Mouse (Mus musculus): ENCODE results near the gene Rwdd2a.
"Not testable (repeated sequence)": the region's sequence is repeated elsewhere in the genome, so short reads cannot be mapped to it uniquely, and the experiment has no call there.

Rwdd2a gene

DNA sequence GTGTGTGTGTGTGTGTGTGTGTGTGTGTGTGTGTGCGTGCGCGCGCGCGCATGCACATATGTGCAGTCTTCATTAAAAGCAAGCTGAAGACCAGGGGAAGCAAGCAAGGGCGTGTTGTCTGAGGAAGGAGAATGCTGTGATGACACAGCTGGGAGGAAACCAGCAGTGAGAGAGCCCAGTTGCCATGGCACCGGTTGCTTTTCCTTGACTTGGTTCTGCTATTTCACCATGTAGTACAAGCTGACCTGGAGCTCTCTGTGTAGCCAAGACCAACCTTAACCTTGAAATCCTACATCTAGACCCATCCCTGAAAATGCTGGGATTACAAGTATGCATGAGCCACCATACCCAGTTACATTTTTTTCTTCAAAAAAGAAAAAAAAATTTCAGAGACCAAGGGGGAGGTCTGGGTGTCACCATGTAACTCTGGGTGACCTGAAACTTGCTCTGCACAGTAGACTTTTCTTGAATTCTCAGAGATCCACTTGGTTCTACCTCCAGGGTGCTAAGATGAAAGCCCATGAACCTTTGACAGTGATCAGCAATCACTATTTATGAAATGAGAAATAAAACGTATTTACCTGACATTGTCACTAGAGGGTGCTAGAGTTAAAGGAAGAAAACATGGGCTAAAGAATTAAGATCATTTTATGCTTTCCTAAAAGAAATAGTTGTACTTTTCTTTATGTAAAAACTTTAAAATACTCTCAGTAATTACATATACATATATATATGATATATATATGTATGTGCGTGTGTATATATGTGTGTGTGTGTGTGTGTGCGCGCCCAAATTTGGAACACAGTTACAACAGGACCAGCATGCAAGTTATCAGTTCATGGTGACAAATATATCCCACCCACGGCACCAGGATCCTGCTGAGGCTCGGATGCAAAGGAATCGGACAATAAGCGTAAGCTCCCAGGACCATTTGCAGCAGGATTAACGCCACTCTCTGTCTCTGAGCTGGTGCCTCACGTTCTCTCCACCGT, 21.2 kb downstream of the Rwdd2a start:
- peak; percentile 64 to 67 for DNase-seq (ENCODE audit: low spot score in 2 of 2)

DNA sequence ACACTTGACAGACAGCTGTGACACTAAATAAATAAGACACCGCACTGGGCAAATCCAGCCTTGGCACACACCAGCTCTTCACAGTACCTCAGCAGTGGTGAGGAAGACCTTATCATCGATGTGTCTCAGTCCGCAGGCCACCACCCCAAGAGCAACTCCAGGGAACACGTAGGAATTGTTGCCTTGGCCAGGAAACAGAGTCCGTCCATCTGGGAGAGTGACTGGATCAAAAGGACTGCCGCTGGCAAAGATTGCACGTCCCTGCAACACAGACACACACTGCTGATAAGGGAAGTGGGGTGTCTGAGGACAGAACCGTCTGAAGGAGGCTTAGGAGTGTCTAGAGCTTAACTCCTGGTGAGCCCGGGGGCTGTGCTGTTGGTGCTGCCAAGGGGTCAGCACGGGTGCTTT, 22.6 kb downstream of the Rwdd2a start:
- not testable (repeated sequence) for DNase-seq (ENCODE audit: low spot score in 2 of 2)

DNA sequence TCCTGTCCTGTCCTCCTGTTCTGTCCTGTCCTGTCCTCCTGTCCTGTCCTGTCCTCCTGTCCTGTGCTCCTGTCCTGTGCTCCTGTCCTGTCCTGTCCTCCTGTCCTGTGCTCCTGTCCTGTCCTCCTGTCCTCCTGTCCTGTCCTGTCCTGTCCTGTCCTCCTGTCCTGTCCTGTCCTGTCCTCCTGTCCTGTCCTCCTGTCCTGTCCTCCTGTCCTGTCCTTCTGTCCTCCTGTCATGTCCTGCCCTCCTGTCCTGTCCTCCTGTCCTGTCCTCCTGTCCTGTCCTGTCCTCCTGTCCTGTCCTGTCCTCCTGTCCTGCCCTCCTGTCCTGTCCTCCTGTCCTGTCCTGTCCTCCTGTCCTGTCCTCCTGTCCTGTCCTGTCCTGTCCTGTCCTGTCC, 25.2 kb downstream of the Rwdd2a start:
- DNase-seq (ENCODE audit: low spot score in 2 of 2), result not testable (repeated sequence)

DNA sequence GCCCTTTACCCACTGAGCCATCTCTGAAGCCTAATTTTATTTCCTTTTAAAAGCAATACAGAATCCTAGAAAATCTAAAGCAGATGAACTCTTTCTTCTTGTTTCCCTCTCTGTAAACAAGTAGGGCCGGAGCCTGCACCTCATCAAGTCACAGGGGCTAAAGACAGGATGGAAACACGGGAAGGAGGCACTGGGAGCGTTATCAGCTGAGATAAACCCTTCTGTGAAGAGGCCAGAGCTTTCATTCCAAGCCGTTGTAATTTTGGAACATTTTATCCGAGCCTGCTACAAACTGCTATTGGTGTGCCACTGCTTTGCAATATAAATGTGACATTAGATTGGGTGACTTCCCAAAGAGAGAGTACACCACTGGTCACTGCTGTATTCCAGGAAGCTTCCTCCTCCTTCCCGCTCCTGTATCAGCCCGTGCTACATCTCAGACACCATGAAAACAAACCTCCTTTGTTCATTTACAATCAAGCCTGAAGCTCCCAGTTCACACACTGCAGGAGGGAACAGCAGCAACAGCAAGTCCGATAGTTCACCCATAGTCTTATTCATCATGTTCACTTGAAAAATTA, 28.0 kb downstream of the Rwdd2a start:
- DNase-seq (ENCODE audit: low spot score in 2 of 2), result no peak

DNA sequence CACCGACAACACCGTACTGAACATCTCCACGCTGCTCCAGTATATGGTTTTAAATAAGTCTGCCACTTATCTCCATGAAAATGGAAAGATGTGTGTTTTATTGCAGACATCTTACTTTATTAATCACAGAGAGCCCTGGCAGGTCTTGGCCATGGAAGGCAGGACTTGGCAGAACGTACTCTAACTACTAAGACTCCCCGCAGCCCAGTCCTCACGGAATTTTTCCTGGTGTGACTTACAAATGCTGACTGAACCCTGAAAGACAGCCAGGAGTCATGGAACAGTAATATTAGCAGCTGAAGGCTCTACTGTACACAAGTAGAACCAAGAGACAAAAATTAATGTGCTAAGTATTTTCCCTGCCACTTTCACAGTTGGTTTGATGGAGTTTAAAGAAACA, 34.0 kb downstream of the Rwdd2a start:
- no peak for DNase-seq (ENCODE audit: low spot score in 2 of 2)

DNA sequence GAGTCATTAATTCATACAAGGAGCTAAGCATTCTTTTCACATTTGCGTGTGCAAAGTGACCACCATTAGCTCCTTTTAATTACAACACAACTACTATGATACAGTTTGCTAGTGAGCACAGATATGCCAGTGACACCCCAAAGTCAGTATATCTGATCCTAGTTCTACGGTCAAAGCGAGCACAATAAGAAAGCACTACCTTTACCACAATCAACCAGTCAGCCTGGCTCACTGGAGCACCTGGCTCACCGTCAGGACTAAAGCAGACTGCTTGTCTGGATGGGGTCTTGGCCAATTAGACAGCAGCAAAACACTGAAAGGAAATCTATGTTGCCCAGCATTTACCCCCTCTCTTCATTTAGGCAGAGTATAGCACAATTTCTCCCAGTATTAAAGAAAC, 40.3 kb downstream of the Rwdd2a start:
- DNase-seq (ENCODE audit: low spot score in 2 of 2), result no peak

DNA sequence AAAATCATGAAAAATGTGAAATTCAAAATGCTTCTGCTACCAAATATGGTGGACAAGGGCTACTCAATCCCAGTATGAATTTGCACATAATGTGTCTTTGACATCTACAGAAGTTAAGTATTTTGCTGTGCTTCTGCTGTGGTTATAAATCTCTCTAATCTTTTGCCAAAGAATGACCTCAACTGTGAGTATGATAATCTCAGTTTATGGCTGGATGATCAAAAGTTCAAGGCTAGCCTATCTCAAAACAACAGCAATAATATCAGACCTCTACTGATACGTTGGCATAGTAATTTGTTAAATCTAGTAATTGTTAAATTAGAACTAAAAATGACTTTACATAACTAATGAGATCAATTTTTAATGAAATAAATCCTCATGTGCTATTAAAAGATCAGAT, 44.0 kb downstream of the Rwdd2a start:
- DNase-seq (ENCODE audit: low spot score in 2 of 2), result no peak

DNA sequence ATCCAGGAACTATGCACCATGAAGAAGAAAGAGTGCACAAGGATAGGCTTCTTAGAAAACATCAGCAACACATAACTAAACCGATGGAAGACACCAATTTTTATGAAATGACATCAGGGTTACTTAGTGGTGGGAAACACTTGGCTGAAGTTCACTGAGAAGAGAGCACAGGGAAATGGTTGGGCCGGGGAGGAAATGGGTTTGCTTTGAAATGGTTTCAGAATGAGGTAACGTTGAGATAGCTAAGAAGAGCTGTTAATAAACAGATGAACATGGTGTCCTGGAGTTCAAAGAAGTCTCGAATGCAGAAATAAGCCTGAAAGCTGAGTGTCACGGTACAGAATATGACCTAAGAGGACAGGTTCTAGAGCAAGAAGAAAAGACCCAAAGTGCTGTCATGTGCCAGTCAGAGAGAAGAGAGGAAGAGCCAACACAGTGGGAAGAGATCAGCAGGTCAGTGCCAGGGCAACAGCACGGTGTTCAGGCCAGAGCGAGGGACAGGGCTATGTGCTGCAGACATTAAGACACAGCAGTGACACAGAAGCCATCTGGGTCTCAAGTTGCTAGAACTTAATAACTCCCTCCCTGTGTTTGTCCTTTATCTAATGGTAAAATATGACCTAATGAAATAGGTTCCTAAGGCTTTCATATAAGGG, 46.2 kb downstream of the Rwdd2a start:
- no peak for DNase-seq (ENCODE audit: low spot score in 2 of 2)

DNA sequence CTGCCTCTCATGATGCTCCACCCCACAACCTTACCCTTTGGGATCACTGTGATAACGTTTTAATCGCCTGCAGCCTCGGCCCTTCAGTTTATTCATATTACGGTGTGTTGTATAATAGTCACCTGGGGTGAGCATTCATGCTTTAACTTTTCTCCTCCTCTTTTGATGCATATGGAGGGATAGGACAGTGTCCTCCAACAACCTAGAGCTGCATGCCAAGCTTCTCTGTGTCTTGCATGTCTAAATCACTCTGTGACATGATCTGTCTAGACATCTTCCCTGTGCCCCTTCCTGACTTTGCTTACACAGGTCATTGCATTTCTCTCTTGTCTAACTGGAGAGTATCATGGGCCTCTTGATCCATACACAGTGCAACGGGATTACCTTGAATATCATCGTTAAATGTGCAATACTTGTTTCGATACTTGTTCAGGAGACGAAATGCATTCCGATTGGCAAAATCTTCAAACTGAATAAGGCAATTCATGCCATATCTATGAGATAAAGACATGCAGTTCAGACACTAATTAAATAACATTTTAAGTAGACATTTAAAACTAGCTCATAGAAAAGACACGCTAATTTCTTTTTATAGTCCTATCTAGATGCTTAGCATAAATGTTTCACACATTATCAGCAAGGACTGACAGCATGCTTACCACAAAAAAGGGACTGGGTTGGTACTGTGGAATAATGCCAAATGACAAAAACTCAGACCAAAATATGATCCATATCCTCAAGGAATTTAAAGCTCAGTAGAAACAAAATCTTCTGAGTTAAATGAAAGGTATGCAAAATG, 47.7 kb downstream of the Rwdd2a start:
- no peak for DNase-seq (ENCODE audit: low spot score in 2 of 2)

DNA sequence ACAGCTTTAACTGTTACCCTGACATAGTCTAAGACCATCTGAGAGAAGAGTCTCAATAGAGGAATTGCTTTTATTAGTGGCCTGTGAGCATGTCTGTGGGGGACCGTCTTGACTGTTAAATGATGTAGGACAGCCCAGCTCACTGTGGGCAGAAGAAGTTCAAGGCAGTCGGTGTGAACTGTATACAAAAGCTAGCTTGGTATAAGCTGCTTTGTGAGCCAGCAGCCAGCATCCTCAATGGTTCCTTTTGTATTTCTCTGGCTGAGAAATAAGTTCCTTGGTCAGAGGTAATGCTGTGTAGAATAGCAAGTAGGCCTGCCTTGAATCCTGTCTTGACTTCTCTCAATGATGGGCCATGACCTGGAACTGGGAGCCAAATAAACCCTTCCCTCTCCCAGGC, 50.3 kb downstream of the Rwdd2a start:
- no peak for DNase-seq (ENCODE audit: low spot score in 2 of 2)

DNA sequence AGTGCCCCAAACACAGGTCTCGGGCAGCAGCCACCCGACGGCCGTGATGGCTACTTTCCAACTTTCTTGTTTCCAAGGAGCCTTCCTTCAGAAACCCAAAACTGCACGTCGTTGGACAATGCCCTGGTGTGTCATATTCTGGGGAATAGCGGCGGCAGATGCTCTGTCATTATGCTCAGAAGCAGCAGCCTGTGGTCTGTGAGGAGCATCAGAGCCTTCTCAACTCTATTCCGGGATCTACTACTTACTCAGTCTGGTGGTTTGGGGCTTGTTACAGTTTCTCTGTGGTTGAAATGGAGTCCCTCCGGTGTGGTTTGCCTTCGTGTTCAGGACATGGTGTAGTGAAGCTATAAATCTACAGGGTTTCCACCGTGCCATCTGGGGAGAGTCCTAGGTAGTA, 52.2 kb downstream of the Rwdd2a start:
- no peak for DNase-seq (ENCODE audit: low spot score in 2 of 2)

Measured in right cerebral cortex, postnatal 36 days (tissue).